Mouse (Mus musculus) urinary bladder, postnatal 25 days (tissue): ENCODE data around the gene Esyt1.
"Not testable (repeated sequence)": the region's sequence is repeated elsewhere in the genome, so short reads cannot be mapped to it uniquely, and the experiment has no call there.

Experiments used
- DNase-seq: peaks from one replicate; pipeline ENCODE4 v3.0.0; 2022; ENCODE audit warnings: low spot score

Esyt1 gene

DNA sequence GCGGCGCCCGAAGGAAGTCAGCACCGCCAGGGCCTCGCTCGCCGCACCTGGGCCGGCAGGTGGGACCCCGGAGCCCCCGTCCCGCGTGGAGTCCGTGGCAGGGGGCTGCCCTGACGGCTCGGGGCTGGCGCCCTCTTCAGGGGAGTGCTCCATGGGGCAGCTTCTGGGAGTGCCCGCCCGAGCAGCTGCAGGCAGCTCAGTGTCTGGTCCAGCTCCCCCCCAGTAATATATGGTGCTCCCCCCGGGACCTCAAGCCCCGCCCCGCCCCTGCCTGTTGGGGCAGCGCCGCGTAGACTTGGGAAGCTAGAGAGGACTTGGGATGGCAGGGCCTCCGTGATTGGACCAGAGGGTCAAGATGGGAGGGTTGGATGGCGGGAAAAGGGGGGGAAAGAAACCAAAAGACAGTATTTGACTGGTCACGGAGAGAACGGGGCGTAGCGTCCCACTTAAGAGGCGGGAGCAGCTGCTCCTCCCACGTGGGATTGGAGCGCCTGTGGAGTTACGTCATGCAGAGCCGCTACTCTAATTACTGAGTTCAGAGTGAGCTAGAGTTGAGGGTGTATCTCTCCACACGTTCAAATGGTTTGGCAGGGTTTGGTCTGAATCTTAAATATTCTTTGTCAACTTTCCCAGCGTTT, at the start of gene Esyt1:
Gene Esyt1 (minus strand): TSS at position 201 of the 638 bp plus-strand sequence.
- peak; percentile 79 for DNase-seq

DNA sequence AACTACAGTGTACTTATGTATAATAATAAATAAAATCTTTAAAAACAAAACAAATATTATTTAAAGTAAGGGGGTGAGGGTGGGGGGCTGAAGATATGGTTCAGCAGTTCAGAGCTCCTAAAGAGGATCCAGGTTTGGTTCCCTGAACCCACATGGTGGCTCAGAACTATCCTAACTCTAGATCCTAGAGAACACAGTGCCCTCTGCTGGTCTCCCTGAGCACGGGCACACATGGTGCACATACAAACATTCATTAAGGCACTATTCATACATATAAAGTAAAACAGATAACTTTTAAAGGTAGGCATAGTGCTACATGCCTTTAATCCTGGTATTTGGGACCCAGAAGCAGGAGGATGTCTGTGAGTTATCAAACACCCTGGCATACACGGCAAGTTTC, 49.4 kb upstream of the Esyt1 start:
- DNase-seq: no peak

DNA sequence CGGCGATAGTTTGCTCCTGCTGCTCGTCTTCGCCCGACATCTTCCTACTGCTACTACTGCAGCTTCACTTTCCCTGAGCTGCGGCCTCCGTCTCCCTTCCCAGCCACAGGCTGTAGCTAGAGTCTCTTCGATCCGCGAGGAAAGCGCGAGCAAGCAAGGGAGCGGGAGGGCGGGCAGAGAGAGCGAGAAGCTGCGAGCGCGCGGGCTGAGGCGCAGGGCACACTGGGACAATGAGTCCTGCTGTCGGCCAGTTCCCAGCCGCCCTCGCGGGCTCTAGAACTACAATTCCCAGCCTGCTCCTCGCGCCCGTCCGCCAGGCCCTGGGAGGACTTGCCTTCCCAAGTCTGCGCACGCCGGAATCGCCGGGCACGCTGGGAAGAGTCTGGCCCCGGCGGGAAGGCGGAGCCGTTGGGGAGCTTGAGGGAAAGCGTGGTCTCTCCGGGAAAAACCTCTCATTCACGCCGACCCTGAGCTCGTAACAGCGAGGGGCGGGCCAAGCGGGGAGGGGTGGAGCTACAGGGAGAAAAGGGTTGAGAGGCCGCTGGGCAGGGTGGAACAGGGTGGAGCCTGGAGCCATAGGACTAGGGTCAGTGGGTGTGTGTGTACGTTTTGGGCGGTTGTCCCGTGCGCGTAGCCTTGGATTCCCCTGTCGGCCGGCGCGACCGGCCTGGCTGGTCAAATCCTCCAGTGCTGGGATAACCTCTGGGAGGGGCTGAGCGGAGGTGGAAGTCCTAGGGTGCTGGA, 40.3 kb upstream of the Esyt1 start, which contains the start of gene Pa2g4:
Gene Pa2g4 (minus strand): TSS at position 200 of the 744 bp plus-strand sequence.
- DNase-seq: peak; percentile 91

DNA sequence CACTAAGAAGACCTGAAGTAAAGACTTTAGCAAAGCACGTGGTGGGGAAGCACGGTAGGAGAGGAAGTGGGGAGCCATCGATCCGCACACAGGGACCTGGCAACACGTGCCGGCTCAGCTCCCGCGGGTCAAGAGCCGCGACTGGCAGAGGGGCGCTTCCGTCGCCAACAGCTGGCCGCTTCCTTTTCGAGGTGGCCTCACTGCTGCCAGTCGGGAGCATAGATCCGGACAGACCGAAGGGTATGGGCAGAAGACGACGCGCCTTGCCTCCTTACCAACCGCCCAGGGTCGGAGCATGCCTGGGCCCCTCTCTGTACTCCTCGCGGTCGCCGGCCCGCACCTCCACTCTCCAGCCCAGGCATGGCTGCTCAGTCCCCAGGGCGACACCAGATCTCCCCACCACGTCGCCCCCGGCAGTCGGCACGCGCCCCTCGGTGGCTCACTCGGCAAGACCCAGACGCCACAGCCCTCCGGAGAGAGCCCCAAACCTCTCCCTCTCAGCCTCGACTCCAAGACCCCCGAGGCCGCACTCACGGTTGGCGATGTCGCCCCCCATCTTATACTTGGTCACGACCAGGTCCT, 39.6 kb upstream of the Esyt1 start:
- no peak for DNase-seq

DNA sequence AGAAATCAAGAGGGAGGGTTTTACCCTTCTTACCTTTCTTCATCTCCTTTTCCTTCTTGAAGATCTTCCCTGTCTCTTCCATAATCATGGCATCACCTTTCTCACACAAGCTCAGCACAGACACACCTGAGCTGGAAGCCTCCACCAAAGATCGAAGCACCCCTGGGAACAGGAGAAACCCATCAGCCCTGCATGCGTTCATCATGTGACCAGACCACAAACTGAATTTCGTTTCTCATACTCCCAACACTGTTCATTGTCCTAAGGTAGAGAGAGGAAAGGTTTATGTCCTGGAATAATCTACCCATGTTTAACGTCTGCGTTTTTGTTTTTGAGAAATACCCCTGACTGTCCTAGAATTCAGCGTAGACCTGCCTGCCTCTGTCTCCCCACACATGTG, 37.9 kb upstream of the Esyt1 start:
- no peak for DNase-seq

DNA sequence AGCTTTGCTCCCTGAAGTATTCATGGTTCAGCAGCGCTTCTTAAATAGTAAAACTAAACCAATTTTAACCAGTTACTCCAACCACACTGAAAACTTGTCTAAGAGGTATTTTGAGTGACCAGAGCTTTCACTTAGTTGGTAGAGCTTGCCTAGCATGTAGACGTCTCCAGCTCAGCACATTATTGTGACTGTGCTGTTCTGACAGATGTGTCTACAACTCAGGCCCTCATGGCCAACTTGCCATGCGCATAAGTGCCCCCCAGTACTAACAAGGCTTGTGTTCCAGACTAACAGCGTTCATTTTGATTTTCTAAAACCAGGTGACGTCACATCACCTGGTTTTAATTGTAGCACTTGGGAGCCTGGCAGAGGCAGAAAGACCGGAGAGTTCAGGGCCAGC, 31.3 kb upstream of the Esyt1 start:
- no peak for DNase-seq

DNA sequence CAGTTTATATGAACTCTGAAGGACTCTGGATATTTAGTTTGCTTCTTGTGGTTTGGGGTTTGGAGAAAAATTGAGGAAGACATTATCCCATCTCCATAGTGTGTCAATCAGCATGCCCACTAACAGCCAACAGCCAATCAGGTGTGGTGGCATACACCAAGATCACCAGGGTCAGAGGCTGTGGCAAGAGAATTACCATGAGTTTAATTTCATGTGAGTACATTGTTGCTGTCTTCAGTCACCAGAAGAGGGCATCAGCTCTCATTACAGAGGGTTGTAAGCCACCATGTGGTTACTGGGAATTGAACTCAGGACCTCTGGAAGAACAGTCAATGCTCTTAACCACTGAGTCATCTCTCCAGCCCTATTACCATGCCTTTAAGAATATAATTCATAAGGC, 30.6 kb upstream of the Esyt1 start:
- no peak for DNase-seq

DNA sequence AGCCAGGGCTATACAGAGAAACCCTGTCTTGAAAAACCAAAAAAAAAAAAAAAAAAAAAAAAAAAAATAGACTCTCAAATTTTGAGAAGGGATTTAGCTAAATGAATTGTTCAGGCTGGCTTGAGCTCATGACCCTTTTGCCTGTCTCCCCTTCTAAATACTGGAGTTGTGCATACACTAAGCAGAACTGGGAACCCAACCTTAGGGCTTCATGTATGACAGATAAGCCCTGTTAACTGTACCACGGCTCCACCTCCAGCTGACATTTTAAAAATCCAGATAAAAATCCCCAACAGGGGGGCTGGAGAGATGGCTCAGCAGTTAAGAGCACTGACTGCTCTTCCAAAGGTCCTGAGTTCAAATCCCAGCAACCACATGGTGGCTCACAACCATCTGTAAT, 29.9 kb upstream of the Esyt1 start:
- DNase-seq: not testable (repeated sequence)

DNA sequence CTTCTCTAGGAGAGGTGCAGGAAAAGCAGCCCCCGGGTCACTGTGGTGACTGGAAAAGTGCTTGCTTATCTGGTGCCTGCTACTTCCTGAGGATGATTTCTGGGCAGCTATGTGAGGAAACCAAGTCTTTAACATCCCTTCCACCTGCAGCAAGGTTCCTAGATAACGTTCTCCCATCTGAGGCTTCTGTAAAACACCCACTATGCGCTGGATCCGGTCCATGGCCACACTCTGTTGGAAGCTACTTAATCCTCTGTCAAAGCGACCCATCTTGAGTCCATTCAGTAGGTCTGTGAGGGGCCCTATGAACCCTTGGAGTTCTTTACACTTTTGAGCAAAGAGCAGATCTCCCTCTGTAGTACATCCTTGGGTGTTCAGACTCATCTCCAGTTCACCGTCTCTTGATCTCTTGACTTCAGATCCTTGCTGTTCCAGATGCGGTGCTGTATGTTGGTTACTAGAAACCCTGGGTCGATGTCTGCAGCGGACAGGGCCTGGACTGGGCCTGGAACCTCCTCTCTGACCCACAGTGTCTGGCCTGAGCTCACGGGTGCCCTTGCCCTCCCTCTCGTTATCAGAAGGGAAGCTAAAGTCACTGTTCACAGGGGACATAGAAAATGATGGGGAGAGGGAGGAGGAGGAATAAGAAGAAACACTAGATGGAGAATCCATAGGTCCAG, 24.6 kb upstream of the Esyt1 start:
- DNase-seq: not testable (repeated sequence)

DNA sequence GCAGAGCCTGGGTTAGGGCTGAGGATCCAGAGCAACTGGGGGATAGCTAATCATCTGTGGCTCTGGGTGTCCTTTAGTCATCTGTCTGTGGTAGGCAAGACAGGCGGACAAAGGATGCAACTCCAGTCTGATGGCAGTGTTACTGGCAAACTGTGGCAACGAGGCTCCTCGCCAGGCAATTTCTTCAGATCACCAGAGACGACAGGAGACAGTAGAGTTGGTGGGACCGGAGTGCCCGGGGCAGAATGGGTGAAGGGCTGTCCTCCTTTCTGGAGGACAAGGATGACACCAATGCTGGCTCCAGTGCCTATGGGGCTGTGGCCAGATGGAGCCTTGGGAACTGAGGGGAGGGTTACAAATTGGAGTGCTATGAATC, 24.0 kb upstream of the Esyt1 start:
- DNase-seq: not testable (repeated sequence)

DNA sequence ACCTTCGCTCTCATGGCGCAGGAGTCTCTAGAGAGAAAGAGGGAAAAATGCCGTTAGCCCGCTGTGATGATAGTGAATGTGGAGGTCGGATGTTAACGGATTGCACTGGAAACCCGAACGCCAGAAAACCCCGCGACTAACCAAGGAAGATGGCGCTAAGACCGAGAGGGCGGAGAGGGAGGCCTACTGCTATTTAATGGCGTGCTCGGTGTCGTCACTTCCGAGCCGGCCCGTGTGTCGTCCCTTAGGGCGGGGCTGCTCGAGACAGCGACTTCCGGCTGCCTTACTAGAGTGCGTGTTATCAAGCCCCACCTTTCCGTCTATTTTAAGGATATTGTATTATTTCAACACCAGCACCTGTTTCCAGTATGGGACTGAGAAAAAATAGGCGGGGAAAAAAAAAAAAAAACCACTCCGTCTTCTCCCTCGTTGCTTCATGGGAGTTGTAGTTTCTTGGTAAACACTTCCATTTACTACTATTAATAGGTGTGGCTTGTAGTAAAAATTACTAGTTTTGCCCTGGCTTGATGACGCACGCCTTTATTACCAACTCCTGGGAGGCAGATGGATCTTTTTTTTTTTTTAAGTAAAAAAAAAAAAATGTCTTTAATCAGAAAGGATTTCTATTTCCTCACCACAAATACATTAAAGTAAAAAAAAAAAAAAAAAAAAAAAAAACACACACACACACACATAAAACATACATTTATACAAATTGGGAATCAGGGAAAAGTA, 23.4 kb upstream of the Esyt1 start, which contains the start of gene Rpl41:
Gene Rpl41 (minus strand): TSS at position 359 of the 735 bp plus-strand sequence.
- DNase-seq: peak; percentile 83

DNA sequence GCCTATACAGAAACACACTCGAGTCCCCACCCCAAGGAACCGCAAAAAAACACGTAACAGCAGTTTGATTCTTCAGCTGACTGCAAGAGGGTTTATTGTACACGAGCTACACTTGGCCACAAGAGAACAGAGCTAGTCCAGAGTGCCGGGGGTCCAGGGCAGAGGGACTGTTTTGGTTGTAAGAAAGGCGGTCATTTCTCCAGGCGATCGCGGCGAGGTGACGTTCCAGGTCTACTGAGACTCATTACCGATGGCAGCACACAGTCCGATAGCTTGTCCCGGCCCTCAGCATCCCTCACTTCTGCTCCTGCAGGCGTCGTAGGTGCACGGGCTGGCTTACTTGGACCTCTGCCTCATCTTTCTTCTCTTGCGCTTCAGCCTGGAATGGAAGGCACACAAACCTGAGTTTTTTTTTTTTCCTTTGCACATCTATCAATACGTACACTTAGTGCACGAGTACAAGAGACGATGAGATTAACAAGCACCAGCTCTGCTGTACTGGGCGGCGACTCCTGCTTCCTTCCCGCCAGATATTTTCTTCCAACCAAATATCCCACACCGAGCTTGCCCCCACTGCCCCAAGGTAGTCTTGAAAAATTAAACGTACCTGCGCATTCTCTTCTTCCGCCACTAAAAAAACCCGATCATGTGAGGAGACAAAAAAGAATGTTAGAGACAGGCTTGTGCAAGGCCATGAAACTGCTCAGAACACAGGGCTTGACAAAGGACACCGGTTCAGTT, 22.6 kb upstream of the Esyt1 start:
- not testable (repeated sequence) for DNase-seq

DNA sequence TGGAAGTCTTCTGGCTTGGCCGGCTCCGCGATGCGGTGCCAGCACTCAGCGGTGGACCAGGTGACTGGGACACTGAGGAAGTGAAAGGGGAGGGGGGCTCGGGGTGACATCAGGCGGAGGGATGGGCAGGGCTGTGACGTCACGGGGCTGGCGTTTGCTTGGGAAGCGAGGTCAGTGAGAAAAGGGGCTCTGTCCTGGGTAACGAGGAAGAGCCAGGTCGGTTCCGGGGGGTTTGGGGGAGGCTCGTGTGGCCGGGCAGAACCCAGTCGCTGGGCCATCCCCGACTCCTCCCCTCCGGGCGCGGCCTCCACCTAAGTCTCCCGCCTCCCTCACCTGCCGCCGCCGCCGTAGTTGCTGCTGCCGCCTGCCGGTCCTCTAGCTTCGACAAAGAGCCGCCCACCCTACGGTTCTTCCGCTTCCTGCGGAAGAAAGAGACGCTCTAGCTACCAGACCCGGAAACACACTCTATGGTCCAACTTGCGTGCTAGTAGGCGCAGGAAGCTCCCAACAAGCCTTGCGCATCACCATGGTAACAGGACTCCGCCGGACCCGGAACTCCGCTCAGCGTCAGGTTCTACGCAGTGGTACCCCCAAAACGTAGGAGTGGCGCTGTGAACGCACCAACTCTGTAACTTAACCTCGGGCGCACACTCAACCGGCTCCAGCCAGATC, 21.8 kb upstream of the Esyt1 start, which contains the start of gene Zc3h10:
Gene Zc3h10 (minus strand): TSS at position 414 of the 672 bp plus-strand sequence.
- peak; percentile 82 for DNase-seq

DNA sequence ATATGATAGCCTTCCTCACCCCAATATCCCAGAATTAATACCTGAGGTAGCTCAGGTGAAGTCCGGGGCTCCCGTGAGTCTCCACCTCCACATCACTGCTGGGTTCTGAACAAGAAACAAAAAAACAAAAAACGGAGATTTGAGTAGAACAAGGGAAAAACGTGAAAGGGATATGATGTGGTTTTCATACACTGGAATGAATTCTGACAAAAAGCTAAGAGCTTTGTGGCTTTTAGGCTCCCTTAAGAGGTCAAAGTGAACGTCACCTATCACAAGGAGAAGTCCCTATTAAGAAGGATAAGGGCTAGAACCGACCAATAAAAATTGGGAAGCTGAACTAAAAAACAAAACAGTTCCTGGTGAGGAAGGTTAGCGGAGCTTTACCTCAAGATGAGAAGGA, 21.1 kb upstream of the Esyt1 start:
- DNase-seq: no peak

DNA sequence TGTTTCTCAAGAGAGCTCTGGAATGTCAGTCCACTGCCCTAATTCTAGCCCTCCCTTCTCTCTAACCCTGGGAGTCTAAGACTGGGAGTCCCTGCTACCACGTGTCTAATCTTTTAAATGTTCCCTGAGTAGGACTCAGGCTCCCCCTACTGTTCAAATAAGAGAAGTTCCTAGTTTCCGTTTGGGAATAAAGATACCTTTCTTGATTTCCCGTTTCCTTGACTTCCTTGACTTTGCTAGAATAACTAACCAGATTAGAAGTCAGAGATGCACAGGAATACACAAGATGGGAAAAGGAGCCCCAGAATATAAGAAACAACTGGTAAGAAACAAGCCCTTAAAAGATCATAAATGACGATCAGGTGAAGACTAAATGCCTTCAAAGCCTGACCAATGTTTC, 20.7 kb upstream of the Esyt1 start:
- DNase-seq: no peak

DNA sequence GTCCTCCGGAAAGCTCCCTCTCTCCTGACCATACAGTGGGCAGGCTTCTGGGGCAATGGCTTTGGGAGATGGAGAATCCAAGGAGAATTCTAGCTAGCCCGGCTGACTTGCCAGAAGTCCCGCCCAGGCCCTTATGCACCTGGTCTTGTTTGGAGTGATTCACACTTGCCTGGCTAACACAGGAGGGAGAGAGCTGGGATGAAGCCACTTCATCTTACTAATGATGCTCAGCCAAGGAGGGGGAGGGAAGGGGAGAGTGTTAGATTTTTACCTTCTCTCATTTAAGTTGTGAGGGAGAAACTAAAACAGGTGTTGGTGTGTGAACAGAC, 19.9 kb upstream of the Esyt1 start:
- no peak for DNase-seq

DNA sequence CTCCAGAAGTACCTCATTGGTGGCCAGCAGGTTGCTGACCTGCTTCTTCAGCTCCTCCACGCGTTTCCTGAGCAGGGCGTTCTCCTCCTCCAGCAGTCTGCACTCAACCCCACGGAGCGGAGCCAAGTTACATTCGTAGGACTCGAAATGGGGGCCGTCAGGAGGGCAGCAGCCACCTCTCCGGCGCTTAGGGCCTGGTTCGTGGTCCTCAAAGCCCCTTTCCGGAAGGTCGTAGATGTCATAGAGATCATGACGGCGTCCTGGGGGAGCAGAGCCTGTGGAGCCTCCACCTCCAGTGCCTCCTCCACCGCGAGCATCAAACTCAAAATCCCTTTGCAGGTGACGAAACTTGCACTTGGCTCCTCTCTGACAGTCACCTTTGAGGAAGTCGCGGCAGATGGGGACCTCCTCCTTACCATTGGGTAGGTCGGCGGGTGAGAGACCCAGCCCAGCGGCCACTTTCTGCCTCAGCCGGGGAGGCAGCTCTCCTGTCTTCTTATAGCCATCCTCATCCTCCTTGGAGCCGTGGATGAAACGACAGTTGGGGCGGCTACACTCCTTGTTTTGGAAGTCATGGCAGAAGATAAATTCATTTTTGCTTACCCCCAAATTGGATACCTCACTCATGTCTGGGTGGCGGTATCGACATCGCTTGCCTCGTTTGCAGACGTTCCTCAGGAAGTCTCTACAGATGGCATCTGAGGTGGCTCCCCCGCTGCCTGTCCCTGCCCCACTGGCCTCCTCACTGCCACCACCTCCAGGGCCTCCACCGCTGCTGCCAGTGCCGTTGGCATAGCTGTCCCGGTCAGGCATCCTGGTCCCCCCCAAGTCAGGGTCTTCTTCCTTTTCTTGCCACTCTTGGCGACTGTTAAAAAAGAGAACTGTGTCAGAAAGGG, 19.3 kb upstream of the Esyt1 start:
- DNase-seq: no peak

DNA sequence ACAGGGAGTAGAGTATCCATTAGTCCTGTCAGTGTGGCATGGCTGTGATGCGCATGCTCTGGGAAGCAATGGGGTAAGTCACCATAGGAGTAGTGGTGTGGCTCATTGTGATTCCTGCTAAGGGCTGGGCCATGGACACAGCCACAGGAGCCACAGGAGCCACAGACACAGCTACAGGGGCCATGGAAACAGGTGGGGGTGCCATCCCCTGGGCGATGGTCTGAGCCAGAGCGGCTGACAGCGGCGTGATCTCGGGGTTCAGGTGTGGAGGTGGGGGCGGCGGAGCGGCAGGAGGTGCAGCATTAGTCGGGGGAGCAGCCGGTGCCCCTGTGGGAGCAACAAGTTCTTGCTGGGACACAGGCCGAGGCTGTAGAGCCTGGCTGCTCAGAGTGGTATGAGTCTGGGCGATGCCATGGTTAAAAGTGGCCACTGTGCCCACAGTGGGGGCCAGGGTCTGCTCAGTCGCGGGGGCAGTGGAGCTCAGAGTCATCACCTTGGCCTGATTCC, 18.5 kb upstream of the Esyt1 start:
- no peak for DNase-seq

DNA sequence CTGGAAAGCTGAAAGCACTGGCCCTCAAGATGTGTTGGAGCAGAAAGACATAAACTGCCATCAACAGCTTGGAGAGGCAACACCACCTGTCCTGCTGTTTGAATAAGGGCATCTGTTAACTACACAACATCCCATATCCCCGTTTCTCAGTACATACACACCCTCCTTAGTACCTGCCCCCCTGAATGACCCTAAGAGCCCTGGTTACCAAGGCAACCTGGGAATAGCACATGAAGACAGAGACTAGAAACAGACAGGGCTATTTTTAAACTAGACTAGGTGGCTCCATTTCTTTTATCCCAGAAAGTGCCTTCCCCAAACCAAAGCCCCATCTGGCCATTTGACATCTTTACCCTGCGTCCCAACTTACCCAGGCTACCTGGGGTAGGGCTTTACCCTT, 17.4 kb upstream of the Esyt1 start:
- DNase-seq: no peak
